Mouse (Mus musculus) megakaryocyte, embryonic 14.5 days (primary cell): ENCODE measurements around the gene Spata31d1d. TPM values are rescaled to one million over a fixed set of nuclear protein-coding genes. Genes with fewer than 3 reads are reported as not detected.
"Not testable (repeated sequence)": the region's sequence is repeated elsewhere in the genome, so short reads cannot be mapped to it uniquely, and the experiment has no call there.

Source experiments
- H3K27me3 ChIP-seq: replicated peaks from 2 replicates; pipeline ENCODE3; 2012; ENCODE audit warnings: inconsistent platforms
- H3K36me3 ChIP-seq: replicated peaks from 2 replicates; pipeline ENCODE3; 2012; ENCODE audit warnings: low read length, inconsistent platforms, mixed read lengths
- H3K4me1 ChIP-seq: 2 replicates; pipeline ENCODE4 v1.6.1; 2012; ENCODE audit warnings: inconsistent platforms
- H3K4me3 ChIP-seq: replicated peaks from 2 replicates; pipeline ENCODE3; 2012; ENCODE audit warnings: moderate library complexity, mild to moderate bottlenecking, inconsistent platforms
- H3K9me3 ChIP-seq: 2 replicates; pipeline ENCODE4 v1.6.1; 2012; ENCODE audit warnings: inconsistent platforms
- FLI1 ChIP-seq: IDR thresholded peaks from 2 replicates; pipeline ENCODE4 v1.6.1; 2012; ENCODE audit warnings: low read length, inconsistent platforms, mixed read lengths
- GATA1 ChIP-seq: IDR thresholded peaks from 3 replicates; pipeline ENCODE4 v1.6.1; 2012; ENCODE audit warnings: mixed read lengths, low read length, inconsistent platforms, borderline replicate concordance
- polyA plus RNA-seq: library from polyadenylated mRNA; stranded (reverse); fragments of >175 nt; gene quantifications from 2 replicates; pipeline ENCODE4 v1.2.3, GENCODE M21; 2012; ENCODE audit warnings: low replicate concordance; ENCODE audit not compliant: insufficient read depth

The Spata31d1d gene
- polyA plus RNA-seq, 1 experiment: 0.04 TPM

DNA sequence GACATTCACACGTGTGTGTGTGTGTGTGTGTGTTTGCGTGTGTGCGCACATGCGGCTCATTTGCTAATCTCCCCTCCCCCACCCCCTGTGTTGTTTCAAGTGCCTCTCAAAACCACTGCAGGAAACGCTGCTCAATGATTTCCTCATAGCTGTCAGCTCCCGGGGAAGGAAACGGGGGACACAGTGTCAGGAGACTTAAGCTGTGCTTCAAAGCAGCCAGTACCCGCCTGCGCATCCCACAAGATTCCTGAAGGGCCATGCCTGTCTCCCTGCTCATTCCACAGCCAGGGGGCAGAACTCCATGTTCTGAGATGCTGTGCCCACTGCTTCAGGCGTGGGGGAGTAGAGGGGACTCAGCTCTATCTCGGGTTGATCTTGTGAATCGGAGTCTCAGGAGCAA, 27.0 kb downstream of the Spata31d1d start:
- no peak for TF ChIP-seq GATA1
- TF ChIP-seq FLI1: no peak
- peaks cover 63% of the 10 kb centered on the region for H3K27me3 ChIP-seq
- peak overlapping the region; percentile 76 for H3K4me3 ChIP-seq
- H3K9me3 ChIP-seq: 0 out of 2 replicates have a peak, but pooled peaks cover 3% of the 10 kb centered on the region
- H3K4me1 ChIP-seq: peaks cover 21% of the 10 kb centered on the region
- no peaks in the 10 kb centered on the region for H3K36me3 ChIP-seq

DNA sequence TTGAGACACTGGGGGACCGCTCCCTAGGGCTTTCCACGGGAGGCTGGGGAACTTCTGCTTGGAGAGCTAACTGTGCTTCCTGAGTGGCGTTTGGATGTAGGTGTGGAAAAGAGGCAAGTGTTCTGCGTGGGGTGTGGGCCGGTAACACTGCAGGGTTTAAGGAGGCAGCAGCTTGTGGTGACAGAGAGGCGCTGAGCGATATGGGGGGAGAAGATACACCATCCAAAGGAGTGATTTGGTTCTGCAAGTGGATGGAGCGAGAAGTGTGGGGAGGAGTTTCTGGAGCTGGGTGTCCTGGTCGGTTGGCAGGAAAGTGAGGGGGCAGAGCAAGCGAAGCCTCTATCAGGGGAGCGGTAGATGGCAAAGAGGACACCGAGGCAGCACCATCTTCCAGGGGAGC, 28.0 kb downstream of the Spata31d1d start:
- TF ChIP-seq GATA1 (no peak), FLI1 (no peak)
- Histone ChIP-seq H3K4me1 (peaks cover 21% of the 10 kb centered on the region), H3K27me3 (peaks cover 63% of the 10 kb centered on the region), H3K4me3 (no peak overlapping the region), H3K36me3 (no peaks in the 10 kb centered on the region), H3K9me3 (0 out of 2 replicates have a peak, but pooled peaks cover 3% of the 10 kb centered on the region)

DNA sequence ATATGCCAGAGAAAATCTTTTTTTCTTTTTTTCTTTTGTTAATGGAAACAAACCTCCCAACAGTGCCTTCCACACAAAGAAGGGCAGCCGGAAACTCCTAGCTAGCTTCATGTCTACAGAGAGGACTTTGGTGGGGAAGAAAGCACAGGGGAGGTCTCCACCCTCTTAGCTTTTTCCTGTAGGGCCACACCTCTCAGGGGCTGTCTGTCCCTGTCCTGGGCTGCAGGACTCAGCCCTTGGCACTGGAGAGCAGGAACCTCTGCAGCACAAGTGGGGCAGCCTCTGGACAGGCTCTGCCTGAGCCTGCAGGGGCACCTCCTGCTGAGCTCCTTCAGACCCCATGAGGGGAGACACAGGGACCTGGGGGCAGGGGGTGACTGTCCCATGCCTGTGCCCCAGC, 31.4 kb downstream of the Spata31d1d start:
- H3K9me3 ChIP-seq, H3K4me3 ChIP-seq, H3K36me3 ChIP-seq: not testable (repeated sequence)
- Histone ChIP-seq H3K27me3 (peaks cover 65% of the 10 kb centered on the region), H3K4me1 (peaks cover 18% of the 10 kb centered on the region)

DNA sequence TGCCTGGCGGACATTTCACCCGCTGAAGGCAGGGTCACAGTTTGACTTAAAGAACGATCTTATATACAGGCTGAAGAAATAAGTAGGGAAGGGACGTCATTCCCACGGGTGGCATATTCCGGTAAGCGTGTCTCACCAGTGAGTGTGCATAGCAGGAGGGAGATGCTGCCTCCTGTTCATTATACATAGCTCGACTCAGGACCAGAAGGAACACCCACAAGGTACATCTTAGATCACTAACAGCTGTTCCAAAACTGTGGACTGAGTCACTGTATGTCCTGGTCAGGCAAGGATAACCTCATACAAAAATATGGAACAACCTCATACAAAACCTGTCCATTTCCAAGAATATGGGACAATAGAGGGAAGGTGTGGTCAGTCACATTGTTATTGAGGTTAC, 32.4 kb downstream of the Spata31d1d start:
- H3K27me3 ChIP-seq: peaks cover 62% of the 10 kb centered on the region

GRCm38 (mm10) chr13:59695781-59696180, 35.8 kb downstream of the Spata31d1d start:
- H3K4me1 ChIP-seq: no peaks in the 10 kb centered on the region
- TF ChIP-seq GATA1 (no peak), FLI1 (no peak)
- H3K4me3 ChIP-seq: no peak overlapping the region
- peaks cover 33% of the 10 kb centered on the region for H3K9me3 ChIP-seq
- H3K36me3 ChIP-seq: no peaks in the 10 kb centered on the region
- H3K27me3 ChIP-seq: peaks cover 57% of the 10 kb centered on the region

More for the DNA sequence above, 32.4 kb downstream of the Spata31d1d start:
- TF ChIP-seq FLI1 (no peak), GATA1 (no peak)
- peaks cover 17% of the 10 kb centered on the region for H3K9me3 ChIP-seq
- H3K4me3 ChIP-seq: no peak overlapping the region
- H3K4me1 ChIP-seq: peaks cover 8% of the 10 kb centered on the region
- H3K36me3 ChIP-seq: no peaks in the 10 kb centered on the region

GRCm38 (mm10) chr13:59694008-59694407, 37.5 kb downstream of the Spata31d1d start, which contains the start of gene 4921517D22Rik:
4921517D22Rik (minus strand) TSS chr13:59694108.
- H3K27me3 ChIP-seq: peaks cover 58% of the 10 kb centered on the region
- H3K4me1 ChIP-seq: no peaks in the 10 kb centered on the region
- no peaks in the 10 kb centered on the region for H3K36me3 ChIP-seq
- H3K4me3 ChIP-seq: no peak within 1 kb of the TSS
- TF ChIP-seq GATA1 (no peak), FLI1 (no peak)
- peaks cover 38% of the 10 kb centered on the region for H3K9me3 ChIP-seq

DNA sequence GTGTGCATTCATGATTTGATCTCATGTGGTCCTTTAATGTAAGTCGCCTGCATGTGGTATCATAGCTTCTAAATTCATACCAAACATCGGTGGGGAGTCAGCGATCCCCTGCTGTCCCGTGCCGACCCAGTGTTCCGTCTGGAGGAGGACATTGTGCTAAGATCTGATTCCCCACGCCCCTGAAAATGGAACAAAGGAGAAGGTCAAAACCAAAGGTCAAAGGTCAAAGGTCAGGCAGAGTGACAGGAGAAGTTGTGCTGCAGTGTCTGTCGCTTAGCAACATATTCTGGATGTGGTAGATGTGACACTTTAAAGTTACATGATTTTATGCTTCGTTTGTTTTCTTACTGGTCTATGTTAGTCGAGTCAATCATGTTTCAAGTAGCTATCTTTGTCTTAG, 40.1 kb downstream of the Spata31d1d start:
- no peaks in the 10 kb centered on the region for H3K36me3 ChIP-seq
- peaks cover 38% of the 10 kb centered on the region for H3K9me3 ChIP-seq
- no peak for TF ChIP-seq GATA1
- TF ChIP-seq FLI1: no peak
- H3K4me3 ChIP-seq: no peak overlapping the region
- peaks cover 47% of the 10 kb centered on the region for H3K27me3 ChIP-seq
- no peaks in the 10 kb centered on the region for H3K4me1 ChIP-seq

DNA sequence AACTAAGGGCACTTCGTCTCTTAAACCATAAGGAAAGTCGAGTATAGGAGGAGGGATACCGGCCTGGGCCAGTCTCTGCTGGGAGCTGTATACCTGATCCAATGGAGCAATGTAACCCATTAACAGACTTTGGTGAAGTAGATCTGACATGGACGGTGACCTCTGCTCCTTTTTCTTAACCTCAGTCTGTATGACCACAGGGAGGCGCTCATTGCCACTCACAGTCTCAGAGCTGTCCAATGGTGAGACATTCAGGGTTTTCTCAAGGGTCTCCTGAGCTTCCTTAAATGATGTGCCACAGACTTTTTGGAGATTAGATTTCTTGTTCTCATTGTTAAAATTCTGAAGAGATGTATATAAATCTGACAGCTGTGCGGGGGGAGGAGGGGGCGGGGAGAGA, 41.0 kb downstream of the Spata31d1d start:
- peaks cover 35% of the 10 kb centered on the region for H3K9me3 ChIP-seq
- no peaks in the 10 kb centered on the region for H3K4me1 ChIP-seq
- no peak overlapping the region for H3K4me3 ChIP-seq
- peaks cover 44% of the 10 kb centered on the region for H3K27me3 ChIP-seq
- H3K36me3 ChIP-seq: no peaks in the 10 kb centered on the region
- TF ChIP-seq FLI1 (no peak), GATA1 (no peak)

DNA sequence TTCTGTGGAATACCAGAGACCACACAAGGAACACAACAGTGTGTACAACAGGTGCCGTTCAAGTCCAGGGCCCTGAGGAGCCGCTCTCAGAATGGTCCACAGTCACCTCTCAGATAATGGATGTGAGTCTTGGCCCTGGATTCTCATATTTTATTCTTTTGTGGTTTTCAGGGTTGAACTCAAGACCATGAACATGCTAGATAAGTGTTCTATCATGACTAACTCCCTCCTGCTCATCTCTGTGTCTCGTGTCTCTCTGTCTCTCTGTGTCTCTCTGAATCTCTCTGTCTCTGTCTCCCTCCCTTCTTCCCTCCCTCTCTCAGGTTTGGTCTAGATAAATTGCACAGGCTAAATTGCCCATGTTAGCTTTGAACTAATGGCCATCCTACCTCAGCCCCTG, 41.7 kb downstream of the Spata31d1d start:
- Histone ChIP-seq H3K4me3 (no peak overlapping the region), H3K36me3 (no peaks in the 10 kb centered on the region), H3K4me1 (no peaks in the 10 kb centered on the region), H3K27me3 (peaks cover 39% of the 10 kb centered on the region), H3K9me3 (peaks cover 28% of the 10 kb centered on the region)
- TF ChIP-seq GATA1: no peak

DNA sequence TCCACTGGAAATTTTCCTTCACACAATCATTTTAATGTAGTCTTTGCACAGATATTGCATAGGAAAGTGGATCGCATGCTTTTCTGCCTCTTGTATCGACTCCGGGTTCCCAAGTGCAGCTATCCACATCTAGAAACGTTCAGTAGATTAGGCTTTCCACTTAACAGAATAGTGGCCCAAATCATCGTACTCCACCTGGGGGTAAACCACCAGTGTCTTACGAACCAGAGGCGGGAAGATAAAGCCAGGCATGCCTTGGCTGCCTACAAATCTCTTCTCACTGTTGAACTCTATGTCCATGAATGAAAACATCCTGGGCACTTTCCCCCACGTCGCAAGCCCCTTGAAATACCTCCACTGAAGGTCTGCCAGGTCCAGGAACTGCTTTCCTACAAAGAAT, 42.2 kb downstream of the Spata31d1d start:
- H3K9me3 ChIP-seq: peaks cover 23% of the 10 kb centered on the region
- TF ChIP-seq GATA1: no peak
- TF ChIP-seq FLI1: no peak
- no peaks in the 10 kb centered on the region for H3K4me1 ChIP-seq
- H3K27me3 ChIP-seq: peaks cover 37% of the 10 kb centered on the region
- no peaks in the 10 kb centered on the region for H3K36me3 ChIP-seq
- H3K4me3 ChIP-seq: no peak overlapping the region

GRCm38 (mm10) chr13:59688338-59688770, 43.2 kb downstream of the Spata31d1d start:
- Histone ChIP-seq H3K9me3 (peaks cover 14% of the 10 kb centered on the region), H3K4me1 (no peaks in the 10 kb centered on the region), H3K36me3 (no peaks in the 10 kb centered on the region), H3K4me3 (no peak overlapping the region), H3K27me3 (peaks cover 33% of the 10 kb centered on the region)
- no peak for TF ChIP-seq FLI1
- TF ChIP-seq GATA1: no peak
